Mouse (Mus musculus): ENCODE measurements around the gene Plpp7. TPM values are rescaled to one million over a fixed set of nuclear protein-coding genes. Genes with fewer than 3 reads are reported as not detected.

The Plpp7 gene
- total RNA-seq, 1 experiment from 2014 or later, result 3.0 TPM

GRCm38 (mm10) chr2:32102944-32103343 is 7.6 kb downstream of the Plpp7 start:
- no peak for DNase-seq

- DNase-seq, result no peak
Observed at GRCm38 (mm10) chr2:32103557-32103956, 8.2 kb downstream of the Plpp7 start.

- DNase-seq, result no peak
Observed at GRCm38 (mm10) chr2:32104122-32104521, 8.8 kb downstream of the Plpp7 start.

- peak; percentile 64 for DNase-seq
Observed at GRCm38 (mm10) chr2:32105117-32105913, 10.0 kb downstream of the Plpp7 start.

GRCm38 (mm10) chr2:32105930-32106329 is 10.6 kb downstream of the Plpp7 start:
- DNase-seq, result no peak

- DNase-seq, result no peak
Observed at GRCm38 (mm10) chr2:32111268-32111667, 15.9 kb downstream of the Plpp7 start.

- no peak for DNase-seq
Observed at GRCm38 (mm10) chr2:32112548-32112947, 17.2 kb downstream of the Plpp7 start.

- no peak for DNase-seq
Observed at GRCm38 (mm10) chr2:32115851-32116268, 20.5 kb downstream of the Plpp7 start.

- no peak for DNase-seq
Observed at GRCm38 (mm10) chr2:32119802-32120750, 24.7 kb downstream of the Plpp7 start.

- DNase-seq, result no peak
Observed at GRCm38 (mm10) chr2:32121150-32121549, 25.8 kb downstream of the Plpp7 start.

GRCm38 (mm10) chr2:32121785-32122184 is 26.5 kb downstream of the Plpp7 start:
- no peak for DNase-seq

- peak; percentile 21 for DNase-seq
Observed at GRCm38 (mm10) chr2:32127653-32128535, 32.6 kb downstream of the Plpp7 start.

- no peak for DNase-seq
Observed at GRCm38 (mm10) chr2:32128536-32128841, 33.2 kb downstream of the Plpp7 start.

GRCm38 (mm10) chr2:32129383-32130074 is 34.2 kb downstream of the Plpp7 start:
- peak; percentile 28 for DNase-seq

- DNase-seq, result peak; percentile 70
Observed at GRCm38 (mm10) chr2:32130435-32130834, 35.1 kb downstream of the Plpp7 start.

- DNase-seq, result peak; percentile 57
Observed at GRCm38 (mm10) chr2:32131205-32131834, 36.0 kb downstream of the Plpp7 start.

- no peak for DNase-seq
Observed at GRCm38 (mm10) chr2:32131866-32132566, 36.7 kb downstream of the Plpp7 start.

- peak; percentile 86 for DNase-seq
Observed at GRCm38 (mm10) chr2:32132567-32132992, 37.3 kb downstream of the Plpp7 start.

GRCm38 (mm10) chr2:32134039-32134438 is 38.7 kb downstream of the Plpp7 start:
- DNase-seq, result peak; percentile 89

- peak; percentile 98 for DNase-seq
Observed at GRCm38 (mm10) chr2:32137667-32138266, 42.4 kb downstream of the Plpp7 start.
